In the genomic region with DNA sequence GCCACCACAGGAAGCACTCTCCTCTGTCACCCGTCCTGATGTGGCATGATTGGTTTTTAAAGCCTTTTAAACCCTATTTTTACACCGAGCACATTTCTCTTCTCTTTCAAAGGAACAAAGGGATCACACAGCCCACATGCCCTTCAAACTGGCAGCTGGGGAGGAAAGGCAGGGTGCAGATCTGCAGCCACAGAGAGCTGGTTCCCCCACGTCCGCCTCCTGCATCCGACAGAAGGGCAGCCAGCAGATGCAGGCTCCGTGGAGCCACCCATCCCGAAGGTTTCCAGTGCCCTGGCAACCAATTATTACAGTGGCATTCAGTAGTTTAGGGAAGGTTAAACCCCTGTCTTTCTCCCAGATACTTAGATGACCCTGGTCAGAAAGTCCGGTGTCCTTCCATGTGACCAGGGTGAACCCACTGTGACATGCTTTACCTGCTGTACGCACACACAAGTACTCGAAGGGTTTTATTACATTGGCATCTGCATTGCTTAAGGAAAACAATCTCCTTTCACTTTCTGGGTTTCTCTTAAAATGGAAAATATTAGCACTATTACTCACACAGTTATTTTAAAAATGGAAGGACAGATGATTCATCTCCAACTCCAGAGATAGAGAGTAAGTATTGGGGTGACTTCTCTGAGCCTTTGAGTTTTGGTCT, we compare ENCODE assay signal across 7 mouse cellular contexts.
DNase-seq lines count a peak whose midpoint lies in the region; ATAC-seq lines count a peak whose summit lies in the region.

No protein-coding gene starts in this region.

- H3K9me3 ChIP-seq in forebrain, embryonic 13.5 days (replicated peaks): no peaks in the 10 kb centered on the region

- 32% methylated on average over 10 of the region's 10 CpGs for WGBS in forebrain, embryonic 13.5 days

- H3K4me1 ChIP-seq in forebrain, embryonic 13.5 days: peaks cover 23% of the 10 kb centered on the region

- peak; percentile 36 for DNase-seq in layer of hippocampus, adult 9-11 months
- DNase-seq in layer of hippocampus, postnatal 14 days (ENCODE audit: low spot score in 2 of 2): no peak
- DNase-seq in NIH3T3 (ENCODE audit: low read depth): peak; percentile 52
- DNase-seq in right cerebral cortex, postnatal 10 days (ENCODE audit: low spot score in 2 of 2): peak; percentile 40 to 41
- no peak for DNase-seq in kidney, postnatal 36 days
- no peak for DNase-seq in cerebellum, postnatal 14 days

- H3K27ac ChIP-seq in forebrain, embryonic 13.5 days: 0 out of 2 replicates have a peak overlapping the region, but pooled peaks have one; percentile 54

- H3K4me2 ChIP-seq in forebrain, embryonic 13.5 days: no peak overlapping the region

- no peaks in the 10 kb centered on the region for H3K27me3 ChIP-seq in forebrain, embryonic 13.5 days

- H3K9ac ChIP-seq in forebrain, embryonic 13.5 days: no peak overlapping the region

- H3K4me3 ChIP-seq in forebrain, embryonic 13.5 days: no peak overlapping the region

- no peaks in the 10 kb centered on the region for H3K36me3 ChIP-seq in forebrain, embryonic 13.5 days (ENCODE audit: poor library complexity, severe bottlenecking)

- ATAC-seq in forebrain, embryonic 13.5 days: no peak; the same call in 1 of the 2 replicates

Comparison
In these comparisons a context has a peak if more than half of its experiments do, and no peak if none do; other contexts are left out.
1. DNase-seq: peak in layer of hippocampus, adult 9-11 months (single experiment), NIH3T3 (single experiment) and right cerebral cortex, postnatal 10 days (2 of 2); none in layer of hippocampus, postnatal 14 days (0 of 2), kidney, postnatal 36 days (0 of 2) and cerebellum, postnatal 14 days (0 of 2).